Mouse (Mus musculus) stomach, embryonic 16.5 days (tissue): ENCODE data around the gene Cbfa2t3. TPM values are rescaled to one million over a fixed set of nuclear protein-coding genes. Genes with fewer than 3 reads are reported as not detected.

ENCODE experiments used
- ATAC-seq: fragments of 200-750 bp; cut with Nextera tagmentation; 2 replicates; pipeline ENCODE4 v1.8.0; 2017; ENCODE audit warnings: moderate number of reproducible peaks, moderate TSS enrichment; ENCODE audit not compliant: insufficient read depth, low FRiP score
- H3K27ac ChIP-seq: fragments of 300-500 bp; sonication (generic); 2 replicates; pipeline ENCODE4 v1.5.1; 2014; ENCODE audit warnings: low read length
- H3K27me3 ChIP-seq: fragments of 300-500 bp; sonication (generic); 2 replicates; pipeline ENCODE4 v1.6.1; 2014; ENCODE audit warnings: low read length, control low read depth, mixed read lengths; ENCODE audit not compliant: control insufficient read depth, insufficient read depth
- H3K36me3 ChIP-seq: fragments of 300-500 bp; sonication (generic); 2 replicates; pipeline ENCODE4 v1.6.1; 2014; ENCODE audit warnings: low read length; ENCODE audit not compliant: control insufficient read depth, insufficient read depth
- H3K4me1 ChIP-seq: fragments of 300-500 bp; sonication (generic); 2 replicates; pipeline ENCODE4 v1.6.1; 2014; ENCODE audit warnings: low read length, control low read depth, mixed read lengths; ENCODE audit not compliant: control insufficient read depth, insufficient read depth
- H3K4me2 ChIP-seq: fragments of 300-500 bp; sonication (generic); 2 replicates; pipeline ENCODE4 v1.6.1; 2014; ENCODE audit warnings: low read depth, low read length, mixed read lengths
- H3K4me3 ChIP-seq: fragments of 300-500 bp; sonication (generic); replicated peaks from 2 replicates; pipeline ENCODE4 v1.5.1; 2014; ENCODE audit warnings: mild to moderate bottlenecking, low read length
- H3K9ac ChIP-seq: fragments of 300-500 bp; sonication (generic); 2 replicates; pipeline ENCODE4 v1.6.1; 2014; ENCODE audit warnings: low read length
- H3K9me3 ChIP-seq: fragments of 300-500 bp; sonication (generic); replicated peaks from 2 replicates; pipeline ENCODE4 v1.6.1; 2016; ENCODE audit warnings: low read length, control low read depth; ENCODE audit not compliant: control insufficient read depth
- WGBS: fragments of 180-500 bp; shearing (Covaris S2); extraction: QIAGEN DNeasy Blood & Tissue Kit; methylation state at CpG from one replicate; pipeline ENCODE4 v1.1.7; 2014; 5-methylcytosine and 5-hydroxymethylcytosine counted together
- polyA plus RNA-seq: library from polyadenylated mRNA; unstranded; fragments of >200 nt; fragmentation: Nextera tagmentation; extraction: Ambion mirVana; gene quantifications from 2 replicates; pipeline ENCODE4 v1.2.1, GENCODE M21; 2015

Gene Cbfa2t3
- 3.2 and 4.1 TPM in 2 replicates for polyA plus RNA-seq

- Histone ChIP-seq H3K36me3 (no peaks in the 10 kb centered on the region), H3K9ac (peak within 1 kb of the TSS; percentile 7), H3K27ac (no peak within 1 kb of the TSS; the same call in 1 of the 2 replicates), H3K9me3 (no peaks in the 10 kb centered on the region), H3K4me2 (peak within 1 kb of the TSS; percentile 27), H3K4me1 (peaks cover 5% of the 10 kb centered on the region; the same call in 1 of the 2 replicates), H3K4me3 (peak within 1 kb of the TSS; percentile 7; the same call in 1 of the 2 replicates), H3K27me3 (no peaks in the 10 kb centered on the region)
- ATAC-seq = no peak; the same call in 1 of the 2 replicates
- WGBS = 39% methylated on average over 13 of the region's 13 CpGs
These were observed at the start of gene Cbfa2t3 for GRCm38 (mm10) chr8:122699005-122699492. TSS of gene Cbfa2t3 (minus strand) at chr8:122699109.

GRCm38 (mm10) chr8:122747825-122748224 is 48.9 kb upstream of the Cbfa2t3 start:
- Histone ChIP-seq H3K27me3 (peaks cover 23% of the 10 kb centered on the region), H3K4me3 (no peak overlapping the region), H3K9ac (no peak overlapping the region), H3K9me3 (no peaks in the 10 kb centered on the region), H3K27ac (no peak overlapping the region), H3K36me3 (no peaks in the 10 kb centered on the region), H3K4me2 (no peak overlapping the region), H3K4me1 (no peaks in the 10 kb centered on the region)
- 82% methylated on average over 1 of the region's 1 CpGs for WGBS
- ATAC-seq = no peak

GRCm38 (mm10) chr8:122746439-122746838 is 47.5 kb upstream of the Cbfa2t3 start:
- H3K4me3 ChIP-seq = no peak overlapping the region
- no peak overlapping the region for H3K9ac ChIP-seq
- ATAC-seq = no peak
- H3K9me3 ChIP-seq = no peaks in the 10 kb centered on the region
- H3K27me3 ChIP-seq = peaks cover 23% of the 10 kb centered on the region
- H3K4me2 ChIP-seq = no peak overlapping the region
- 55% methylated on average over 7 of the region's 7 CpGs for WGBS
- H3K4me1 ChIP-seq = no peaks in the 10 kb centered on the region
- H3K36me3 ChIP-seq = no peaks in the 10 kb centered on the region
- no peak overlapping the region for H3K27ac ChIP-seq

- Histone ChIP-seq H3K9me3 (no peaks in the 10 kb centered on the region), H3K9ac (no peak overlapping the region), H3K4me3 (no peak overlapping the region), H3K27ac (no peak overlapping the region), H3K36me3 (no peaks in the 10 kb centered on the region), H3K27me3 (peaks cover 28% of the 10 kb centered on the region), H3K4me2 (no peak overlapping the region), H3K4me1 (no peaks in the 10 kb centered on the region)
- 16% methylated on average over 16 of the region's 16 CpGs for WGBS
- ATAC-seq = no peak
These were observed 46.9 kb upstream of the Cbfa2t3 start for GRCm38 (mm10) chr8:122745750-122746275.

DNA sequence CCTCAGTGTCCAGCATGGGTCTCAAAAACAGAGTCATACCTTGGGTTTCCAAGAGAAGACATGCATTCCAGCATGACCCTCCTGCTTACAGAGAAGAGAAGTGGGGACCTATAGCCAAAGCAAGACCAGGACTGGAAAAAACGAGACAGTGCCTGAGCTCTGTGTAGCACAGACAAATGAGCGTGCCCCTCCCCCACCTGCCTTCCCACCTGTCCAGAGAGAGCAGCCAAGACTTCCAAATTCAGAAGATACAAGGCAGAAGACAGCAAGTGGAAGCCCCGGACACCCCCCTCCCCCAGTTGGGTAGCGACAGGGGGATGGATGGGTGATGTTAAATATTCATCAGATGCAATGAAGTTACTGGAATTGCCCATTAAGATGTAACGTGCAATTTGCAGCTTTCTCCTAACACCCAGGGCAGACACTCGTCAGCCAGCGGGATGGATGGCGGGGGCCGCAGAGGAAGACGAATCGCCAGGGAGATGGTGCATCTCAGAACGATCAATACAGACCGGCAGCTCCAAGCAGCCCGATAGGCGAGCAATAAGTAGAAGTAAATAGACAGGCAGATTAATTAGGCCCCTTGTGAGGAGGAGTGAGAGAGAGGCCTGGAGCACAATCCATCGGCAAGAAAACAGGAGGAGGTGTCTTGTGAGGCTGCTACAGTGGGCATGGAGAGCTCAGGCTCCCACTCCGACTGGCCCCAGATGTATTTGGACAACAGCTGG is 46.3 kb upstream of the Cbfa2t3 start:
- Histone ChIP-seq H3K27ac (no peak overlapping the region), H3K4me3 (no peak overlapping the region), H3K4me1 (no peaks in the 10 kb centered on the region), H3K27me3 (peaks cover 29% of the 10 kb centered on the region), H3K9ac (no peak overlapping the region), H3K4me2 (no peak overlapping the region), H3K36me3 (no peaks in the 10 kb centered on the region), H3K9me3 (no peaks in the 10 kb centered on the region)
- WGBS = 24% methylated on average over 17 of the region's 17 CpGs
- ATAC-seq = no peak

DNA sequence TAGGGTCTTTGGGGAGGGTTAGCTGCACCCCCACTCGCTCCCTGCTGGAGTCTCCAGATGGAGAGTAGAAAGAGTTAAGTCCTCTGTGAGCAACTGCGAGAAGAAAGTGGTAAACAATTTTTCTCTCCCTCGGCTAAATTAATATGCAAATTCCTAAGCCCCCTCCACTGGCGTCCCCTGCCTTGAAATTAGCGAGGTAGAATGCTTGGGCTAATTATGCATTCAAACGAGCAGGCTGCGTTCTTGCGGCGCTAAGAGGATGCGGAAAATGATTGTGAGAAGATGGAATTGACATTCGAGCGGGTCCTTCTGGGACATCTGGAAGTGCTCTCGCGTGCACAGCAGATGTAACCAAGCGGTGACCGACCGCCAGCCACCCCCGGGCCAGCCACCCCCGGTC is 43.6 kb upstream of the Cbfa2t3 start:
- no peaks in the 10 kb centered on the region for H3K9me3 ChIP-seq
- H3K27me3 ChIP-seq = peaks cover 29% of the 10 kb centered on the region
- no peak overlapping the region for H3K27ac ChIP-seq
- no peaks in the 10 kb centered on the region for H3K36me3 ChIP-seq
- WGBS = 23% methylated on average over 19 of the region's 19 CpGs
- no peaks in the 10 kb centered on the region for H3K4me1 ChIP-seq
- no peak overlapping the region for H3K4me3 ChIP-seq
- ATAC-seq = no peak
- no peak overlapping the region for H3K4me2 ChIP-seq
- H3K9ac ChIP-seq = no peak overlapping the region

DNA sequence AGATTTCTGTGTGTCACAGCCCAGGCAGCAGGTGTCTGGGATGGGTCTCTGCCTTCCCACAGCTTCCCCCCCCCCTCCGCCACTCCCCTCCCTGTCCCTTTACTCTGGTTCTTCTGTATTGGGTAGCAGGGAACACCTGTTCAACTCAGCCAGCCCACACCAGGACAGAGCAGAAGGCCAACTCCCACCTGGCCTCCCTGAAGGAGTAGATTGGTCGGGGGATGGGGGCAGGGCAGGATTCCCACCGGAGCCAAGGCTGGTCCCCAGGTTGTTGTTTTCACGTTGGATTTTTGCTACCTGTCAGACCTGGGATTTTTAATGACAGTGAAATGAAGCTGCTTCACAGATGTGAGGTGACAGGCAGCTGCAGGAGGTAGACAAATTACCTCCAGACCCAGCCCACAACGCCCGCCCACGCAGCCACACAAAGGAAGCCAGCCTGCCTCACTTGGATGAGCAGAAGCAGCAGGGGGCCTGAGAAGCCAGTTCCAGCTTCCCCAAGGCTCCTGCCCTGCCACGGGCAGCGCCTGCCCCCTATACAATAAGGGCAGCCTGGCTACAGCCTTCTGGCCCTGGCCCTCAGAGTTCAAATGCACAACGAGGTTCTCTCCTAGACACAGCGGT is 40.3 kb upstream of the Cbfa2t3 start:
- H3K27me3 ChIP-seq = peaks cover 13% of the 10 kb centered on the region
- H3K9me3 ChIP-seq = no peaks in the 10 kb centered on the region
- no peak for ATAC-seq
- H3K4me2 ChIP-seq = no peak overlapping the region
- no peaks in the 10 kb centered on the region for H3K36me3 ChIP-seq
- H3K9ac ChIP-seq = no peak overlapping the region
- no peaks in the 10 kb centered on the region; the same call in 1 of the 2 replicates for H3K4me1 ChIP-seq
- H3K4me3 ChIP-seq = no peak overlapping the region
- WGBS = 23% methylated on average over 11 of the region's 11 CpGs
- no peak overlapping the region for H3K27ac ChIP-seq

GRCm38 (mm10) chr8:122737886-122738285 is 39.0 kb upstream of the Cbfa2t3 start:
- no peaks in the 10 kb centered on the region for H3K36me3 ChIP-seq
- no peak overlapping the region for H3K4me3 ChIP-seq
- WGBS = 89% methylated on average over 6 of the region's 6 CpGs
- H3K4me2 ChIP-seq = no peak overlapping the region
- ATAC-seq = no peak
- H3K27me3 ChIP-seq = peaks cover 6% of the 10 kb centered on the region
- no peaks in the 10 kb centered on the region; the same call in 1 of the 2 replicates for H3K4me1 ChIP-seq
- no peak overlapping the region for H3K27ac ChIP-seq
- no peaks in the 10 kb centered on the region for H3K9me3 ChIP-seq
- no peak overlapping the region for H3K9ac ChIP-seq

DNA sequence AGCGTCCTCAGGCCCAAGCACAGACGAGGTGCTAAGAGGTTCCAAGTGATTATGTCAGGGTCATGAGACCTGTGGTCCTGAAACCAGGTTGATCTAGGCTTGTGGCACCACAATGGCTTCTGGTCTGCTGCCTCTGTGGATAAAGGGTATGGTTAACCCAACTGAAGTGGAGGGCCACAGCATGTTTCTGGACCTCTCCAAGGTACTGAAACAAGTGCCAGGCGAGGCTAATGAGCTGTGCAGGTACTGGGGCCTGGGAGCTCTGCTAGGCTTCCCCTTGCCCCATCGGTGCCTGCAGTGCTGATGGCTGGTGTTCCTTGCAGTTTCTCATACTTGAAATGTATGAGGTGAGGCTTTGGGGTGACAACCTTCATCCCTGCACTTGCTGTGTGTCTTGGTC is 38.2 kb upstream of the Cbfa2t3 start:
- Histone ChIP-seq H3K9ac (no peak overlapping the region), H3K9me3 (no peaks in the 10 kb centered on the region), H3K4me3 (no peak overlapping the region), H3K36me3 (no peaks in the 10 kb centered on the region), H3K4me1 (no peaks in the 10 kb centered on the region; the same call in 1 of the 2 replicates), H3K27ac (no peak overlapping the region), H3K4me2 (no peak overlapping the region), H3K27me3 (peaks cover 5% of the 10 kb centered on the region)
- no peak for ATAC-seq
- WGBS = 44% methylated on average over 4 of the region's 4 CpGs
